Mouse (Mus musculus) left cerebral cortex, postnatal 36 days (tissue): ENCODE measurements around the gene Kcnk7. TPM values are rescaled to one million over a fixed set of nuclear protein-coding genes. Genes with fewer than 3 reads are reported as not detected.
"Not testable (repeated sequence)": the region's sequence is repeated elsewhere in the genome, so short reads cannot be mapped to it uniquely, and the experiment has no call there.

Experiments used
- DNase-seq, 2 experiments: peaks; one replicate each; pipeline ENCODE4 v3.0.0; 2021 to 2022; ENCODE audit warnings: low spot score in 2 of 2, mixed read lengths in 1 of 2
- intact Hi-C: fragments of 180-260 bp; cut with DNase I; formaldehyde crosslinking; loops from one replicate; pipeline ENCODE4 v1.15.1; 2025
- total RNA-seq, 2 experiments: library from RNA; stranded (reverse); gene quantifications; 2 replicates each; pipeline ENCODE4 v1.2.3; 2021

Kcnk7 gene
- not detected for total RNA-seq

- no peak for DNase-seq
- intact Hi-C loops: no loop called here
Observed at GRCm38 (mm10) chr19:5704163-5704800, at the start of gene Kcnk7. Kcnk7 (plus strand) TSS chr19:5704367.

- intact Hi-C loops: no loop called here
- DNase-seq: no peak
Observed at GRCm38 (mm10) chr19:5654720-5655298, 49.4 kb upstream of the Kcnk7 start.

- DNase-seq: no peak
- intact Hi-C loops: no loop called here
Observed at GRCm38 (mm10) chr19:5660942-5661751, 43.0 kb upstream of the Kcnk7 start.

- DNase-seq: no peak
- intact Hi-C loops: no loop called here
Observed at GRCm38 (mm10) chr19:5662310-5662709, 41.9 kb upstream of the Kcnk7 start.

GRCm38 (mm10) chr19:5662981-5663913 lies 40.9 kb upstream of the Kcnk7 start, which contains the start of gene Sipa1:
Sipa1 (minus strand) TSS chr19:5663707.
- intact Hi-C loops: no loop called here

GRCm38 (mm10) chr19:5664669-5665257 lies 39.4 kb upstream of the Kcnk7 start:
- intact Hi-C loops: no loop called here
- DNase-seq: no peak

More at GRCm38 (mm10) chr19:5662981-5663913, 40.9 kb upstream of the Kcnk7 start, which contains the start of gene Sipa1:
- peak; percentile 74 to 80 for DNase-seq

GRCm38 (mm10) chr19:5665465-5665864 lies 38.7 kb upstream of the Kcnk7 start:
- intact Hi-C loops: no loop called here
- no peak for DNase-seq

GRCm38 (mm10) chr19:5666386-5666785 lies 37.8 kb upstream of the Kcnk7 start:
- DNase-seq: no peak
- intact Hi-C loops: no loop called here

GRCm38 (mm10) chr19:5668372-5668771 lies 35.8 kb upstream of the Kcnk7 start:
- intact Hi-C loops: no loop called here
- DNase-seq: no peak

- intact Hi-C loops: no loop called here
- no peak for DNase-seq
Observed at GRCm38 (mm10) chr19:5680432-5680831, 23.7 kb upstream of the Kcnk7 start.

- no peak for DNase-seq
- intact Hi-C loops: no loop called here
Observed at GRCm38 (mm10) chr19:5684236-5684635, 19.9 kb upstream of the Kcnk7 start.

- no peak for DNase-seq
- intact Hi-C loops: no loop called here
Observed at GRCm38 (mm10) chr19:5684985-5685384, 19.2 kb upstream of the Kcnk7 start.

- intact Hi-C loops: no loop called here
- no peak for DNase-seq
Observed at GRCm38 (mm10) chr19:5685431-5685830, 18.7 kb upstream of the Kcnk7 start.

- intact Hi-C loops: no loop called here
- no peak for DNase-seq
Observed at GRCm38 (mm10) chr19:5685861-5686260, 18.3 kb upstream of the Kcnk7 start.

- no peak for DNase-seq
- intact Hi-C loops: no loop called here
Observed at GRCm38 (mm10) chr19:5686437-5686836, 17.7 kb upstream of the Kcnk7 start.

GRCm38 (mm10) chr19:5686954-5687353 lies 17.2 kb upstream of the Kcnk7 start:
- DNase-seq, intact Hi-C loops: not testable (repeated sequence)

- intact Hi-C loops: loop anchor here (2.0 kb wide), 2 partner anchors 41 to 77 kb away; partner anchors contain the start of genes Fam89b and Kat5
- no peak for DNase-seq
Observed at GRCm38 (mm10) chr19:5687738-5688137, 16.4 kb upstream of the Kcnk7 start.

GRCm38 (mm10) chr19:5688200-5689087 lies 15.7 kb upstream of the Kcnk7 start, which contains the start of the genes Map3k11 and Pcnx3:
Map3k11 (plus strand) TSS chr19:5688742.
Pcnx3 (minus strand) TSS chr19:5688908.
- peak; percentile 99 for DNase-seq
- intact Hi-C loops: loop anchor here (2.0 kb wide), 2 partner anchors 40 to 78 kb away; partner anchors contain the start of genes Fam89b and Kat5
